Mouse (Mus musculus): ENCODE measurements around the gene Olfr5. TPM values are rescaled to one million over a fixed set of nuclear protein-coding genes. Genes with fewer than 3 reads are reported as not detected.
"Not testable (repeated sequence)": the region's sequence is repeated elsewhere in the genome, so short reads cannot be mapped to it uniquely, and the experiment has no call there.

Olfr5 gene
- not detected in 2 replicates for polyA plus RNA-seq (2015; fragmentation: Nextera tagmentation; extraction: Ambion mirVana)

GRCm38 (mm10) chr7:6486841-6487240 lies at the start of gene Olfr5:
Olfr5 (minus strand) TSS chr7:6486941.
- WGBS: 17% methylated on average over 2 of the region's 2 CpGs
- H3K27ac ChIP-seq (ENCODE audit: low read length): no peak within 1 kb of the TSS
- H3K27me3 ChIP-seq (replicated peaks; ENCODE audit: control insufficient read depth, insufficient read depth, low read length): no peaks in the 10 kb centered on the region
- H3K9me3 ChIP-seq (ENCODE audit: control insufficient read depth, low read length): no peaks in the 10 kb centered on the region
- H3K4me3 ChIP-seq (ENCODE audit: low read length): no peak within 1 kb of the TSS
- no peak within 1 kb of the TSS for H3K9ac ChIP-seq (ENCODE audit: low read depth, low read length)
- H3K4me2 ChIP-seq (ENCODE audit: low read depth, low read length): no peak within 1 kb of the TSS
- no peaks in the 10 kb centered on the region for H3K4me1 ChIP-seq (ENCODE audit: control insufficient read depth, insufficient read depth, low read length)
- no peak for ATAC-seq
- no peaks in the 10 kb centered on the region for H3K36me3 ChIP-seq (ENCODE audit: control insufficient read depth, insufficient read depth, low read length)

- Histone ChIP-seq H3K9me3 (ENCODE audit: control insufficient read depth, low read length) (peaks cover 3% of the 10 kb centered on the region; the same call in 1 of the 2 replicates), H3K4me3 (ENCODE audit: low read length) (no peak overlapping the region), H3K4me2 (ENCODE audit: low read depth, low read length) (no peak overlapping the region), H3K36me3 (ENCODE audit: control insufficient read depth, insufficient read depth, low read length) (no peaks in the 10 kb centered on the region), H3K4me1 (ENCODE audit: control insufficient read depth, insufficient read depth, low read length) (no peaks in the 10 kb centered on the region), H3K9ac (ENCODE audit: low read depth, low read length) (no peak overlapping the region), H3K27ac (ENCODE audit: low read length) (no peak overlapping the region), H3K27me3 (replicated peaks; ENCODE audit: control insufficient read depth, insufficient read depth, low read length) (no peaks in the 10 kb centered on the region)
- 63% methylated on average over 5 of the region's 5 CpGs for WGBS
- ATAC-seq: no peak
These were observed 39.4 kb upstream of the Olfr5 start for GRCm38 (mm10) chr7:6526141-6526540.

GRCm38 (mm10) chr7:6525001-6525400 lies 38.3 kb upstream of the Olfr5 start:
- no peak for ATAC-seq
- 58% methylated on average over 3 of the region's 3 CpGs for WGBS
- Histone ChIP-seq H3K36me3 (ENCODE audit: control insufficient read depth, insufficient read depth, low read length) (no peaks in the 10 kb centered on the region), H3K4me1 (ENCODE audit: control insufficient read depth, insufficient read depth, low read length) (no peaks in the 10 kb centered on the region), H3K4me2 (ENCODE audit: low read depth, low read length) (no peak overlapping the region), H3K27me3 (replicated peaks; ENCODE audit: control insufficient read depth, insufficient read depth, low read length) (no peaks in the 10 kb centered on the region), H3K4me3 (ENCODE audit: low read length) (no peak overlapping the region), H3K9me3 (ENCODE audit: control insufficient read depth, low read length) (peaks cover 3% of the 10 kb centered on the region; the same call in 1 of the 2 replicates), H3K9ac (ENCODE audit: low read depth, low read length) (no peak overlapping the region), H3K27ac (ENCODE audit: low read length) (no peak overlapping the region)

- Histone ChIP-seq H3K27ac (ENCODE audit: low read length) (no peak within 1 kb of the TSS), H3K27me3 (replicated peaks; ENCODE audit: control insufficient read depth, insufficient read depth, low read length) (no peaks in the 10 kb centered on the region), H3K4me2 (ENCODE audit: low read depth, low read length) (no peak within 1 kb of the TSS), H3K4me3 (ENCODE audit: low read length) (no peak within 1 kb of the TSS), H3K9me3 (ENCODE audit: control insufficient read depth, low read length) (peaks cover 9% of the 10 kb centered on the region), H3K9ac (ENCODE audit: low read depth, low read length) (no peak within 1 kb of the TSS), H3K36me3 (ENCODE audit: control insufficient read depth, insufficient read depth, low read length) (no peaks in the 10 kb centered on the region), H3K4me1 (ENCODE audit: control insufficient read depth, insufficient read depth, low read length) (no peaks in the 10 kb centered on the region)
- 80% methylated on average over 5 of the region's 5 CpGs for WGBS
- ATAC-seq: no peak
These were observed 36.1 kb upstream of the Olfr5 start, which contains the start of gene Olfr1349 for GRCm38 (mm10) chr7:6522850-6523249. Olfr1349 (minus strand) TSS chr7:6522950.

GRCm38 (mm10) chr7:6521666-6522065 lies 34.9 kb upstream of the Olfr5 start:
- H3K9me3 ChIP-seq (ENCODE audit: control insufficient read depth, low read length): peaks cover 6% of the 10 kb centered on the region
- H3K4me3 ChIP-seq (ENCODE audit: low read length): no peak overlapping the region
- H3K4me1 ChIP-seq (ENCODE audit: control insufficient read depth, insufficient read depth, low read length): no peaks in the 10 kb centered on the region
- H3K4me2 ChIP-seq (ENCODE audit: low read depth, low read length): no peak overlapping the region
- H3K9ac ChIP-seq (ENCODE audit: low read depth, low read length): no peak overlapping the region
- WGBS: 15% methylated on average over 1 of the region's 1 CpGs
- H3K27me3 ChIP-seq (replicated peaks; ENCODE audit: control insufficient read depth, insufficient read depth, low read length): no peaks in the 10 kb centered on the region
- no peak overlapping the region for H3K27ac ChIP-seq (ENCODE audit: low read length)
- ATAC-seq: no peak
- no peaks in the 10 kb centered on the region for H3K36me3 ChIP-seq (ENCODE audit: control insufficient read depth, insufficient read depth, low read length)

- 96% methylated on average over 1 of the region's 1 CpGs for WGBS
- no peak for ATAC-seq
- Histone ChIP-seq H3K27me3 (replicated peaks; ENCODE audit: control insufficient read depth, insufficient read depth, low read length) (no peaks in the 10 kb centered on the region), H3K4me3 (ENCODE audit: low read length) (no peak within 1 kb of the TSS), H3K9ac (ENCODE audit: low read depth, low read length) (no peak within 1 kb of the TSS), H3K27ac (ENCODE audit: low read length) (no peak within 1 kb of the TSS), H3K9me3 (ENCODE audit: control insufficient read depth, low read length) (no peaks in the 10 kb centered on the region), H3K36me3 (ENCODE audit: control insufficient read depth, insufficient read depth, low read length) (no peaks in the 10 kb centered on the region), H3K4me2 (ENCODE audit: low read depth, low read length) (no peak within 1 kb of the TSS), H3K4me1 (ENCODE audit: control insufficient read depth, insufficient read depth, low read length) (no peaks in the 10 kb centered on the region)
These were observed 21.9 kb upstream of the Olfr5 start, which contains the start of gene Olfr1348 for GRCm38 (mm10) chr7:6508648-6509047. Olfr1348 (minus strand) TSS chr7:6508748.

- Histone ChIP-seq H3K4me3 (ENCODE audit: low read length) (no peak within 1 kb of the TSS), H3K27ac (ENCODE audit: low read length) (no peak within 1 kb of the TSS), H3K36me3 (ENCODE audit: control insufficient read depth, insufficient read depth, low read length) (no peaks in the 10 kb centered on the region), H3K27me3 (replicated peaks; ENCODE audit: control insufficient read depth, insufficient read depth, low read length) (no peaks in the 10 kb centered on the region), H3K4me2 (ENCODE audit: low read depth, low read length) (no peak within 1 kb of the TSS), H3K9me3 (ENCODE audit: control insufficient read depth, low read length) (no peaks in the 10 kb centered on the region), H3K4me1 (ENCODE audit: control insufficient read depth, insufficient read depth, low read length) (no peaks in the 10 kb centered on the region), H3K9ac (ENCODE audit: low read depth, low read length) (no peak within 1 kb of the TSS)
- 69% methylated on average over 1 of the region's 1 CpGs for WGBS
- no peak for ATAC-seq
These were observed 12.9 kb upstream of the Olfr5 start, which contains the start of gene Olfr1347 for GRCm38 (mm10) chr7:6499655-6500054. Olfr1347 (minus strand) TSS chr7:6499755.

- not testable (repeated sequence) for H3K36me3 ChIP-seq (ENCODE audit: control insufficient read depth, insufficient read depth, low read length); H3K4me2 ChIP-seq (ENCODE audit: low read depth, low read length); H3K4me3 ChIP-seq (ENCODE audit: low read length); H3K9me3 ChIP-seq (ENCODE audit: control insufficient read depth, low read length); H3K9ac ChIP-seq (ENCODE audit: low read depth, low read length); H3K4me1 ChIP-seq (ENCODE audit: control insufficient read depth, insufficient read depth, low read length); H3K27me3 ChIP-seq (replicated peaks; ENCODE audit: control insufficient read depth, insufficient read depth, low read length); ATAC-seq; H3K27ac ChIP-seq (ENCODE audit: low read length)
- WGBS: 61% methylated on average over 2 of the region's 2 CpGs
These were observed 9.1 kb downstream of the Olfr5 start for GRCm38 (mm10) chr7:6477633-6478032.

- Histone ChIP-seq H3K4me3 (ENCODE audit: low read length) (no peak within 1 kb of the TSS), H3K9ac (ENCODE audit: low read depth, low read length) (no peak within 1 kb of the TSS), H3K27ac (ENCODE audit: low read length) (no peak within 1 kb of the TSS), H3K4me1 (ENCODE audit: control insufficient read depth, insufficient read depth, low read length) (no peaks in the 10 kb centered on the region), H3K4me2 (ENCODE audit: low read depth, low read length) (no peak within 1 kb of the TSS), H3K27me3 (replicated peaks; ENCODE audit: control insufficient read depth, insufficient read depth, low read length) (no peaks in the 10 kb centered on the region), H3K36me3 (ENCODE audit: control insufficient read depth, insufficient read depth, low read length) (no peaks in the 10 kb centered on the region), H3K9me3 (ENCODE audit: control insufficient read depth, low read length) (no peaks in the 10 kb centered on the region)
- ATAC-seq: no peak
These were observed 19.8 kb downstream of the Olfr5 start, which contains the start of gene Olfr1346 for GRCm38 (mm10) chr7:6466951-6467350. Olfr1346 (plus strand) TSS chr7:6467101.

GRCm38 (mm10) chr7:6456399-6456798 lies 30.3 kb downstream of the Olfr5 start:
- H3K27ac ChIP-seq (ENCODE audit: low read length): no peak overlapping the region
- no peak overlapping the region for H3K4me3 ChIP-seq (ENCODE audit: low read length)

More at GRCm38 (mm10) chr7:6456399-6456798, 30.3 kb downstream of the Olfr5 start:
- Histone ChIP-seq H3K4me1 (ENCODE audit: control insufficient read depth, insufficient read depth, low read length) (no peaks in the 10 kb centered on the region), H3K27me3 (replicated peaks; ENCODE audit: control insufficient read depth, insufficient read depth, low read length) (no peaks in the 10 kb centered on the region), H3K4me2 (ENCODE audit: low read depth, low read length) (no peak overlapping the region), H3K36me3 (ENCODE audit: control insufficient read depth, insufficient read depth, low read length) (no peaks in the 10 kb centered on the region), H3K9me3 (ENCODE audit: control insufficient read depth, low read length) (no peaks in the 10 kb centered on the region), H3K9ac (ENCODE audit: low read depth, low read length) (no peak overlapping the region)
- no peak for ATAC-seq
- 46% methylated on average over 3 of the region's 3 CpGs for WGBS

All from intestine, embryonic 16.5 days (tissue).